Mouse (Mus musculus) Patski (cell line): ENCODE results near the gene Tnks2. TPM values are rescaled to one million over a fixed set of nuclear protein-coding genes. Genes with fewer than 3 reads are reported as not detected.

ENCODE experiments used
- ATAC-seq: fragments of 100-300 bp; one replicate; pipeline ENCODE4 v1.8.0; 2021
- CTCF ChIA-PET: fragments of 350-600 bp; sonication (Branson Sonifier 250); formaldehyde crosslinking; loops from one replicate; lab custom pipeline; 2022; ENCODE audit warnings: inconsistent platforms; lab: Charles Lee
- POLR2A ChIA-PET: fragments of 350-600 bp; sonication (Branson Sonifier 250); formaldehyde crosslinking; loops from one replicate; lab custom pipeline; 2022; ENCODE audit warnings: antibody characterized with exemption, inconsistent platforms; lab: Charles Lee
- DNase-seq: peaks from one replicate; pipeline ENCODE4 v3.0.0-alpha.2; 2011; ENCODE audit warnings: low read depth, low spot score
- H3K27me3 ChIP-seq: fragments of 371-371 bp; one replicate; pipeline ENCODE4 v1.5.1; 2021
- CTCF ChIP-seq: fragments of 100-300 bp; IDR thresholded peaks from one replicate; pipeline ENCODE4 v1.5.1; 2021
- in situ Hi-C: fragments of 300-500 bp; cut with MboI; formaldehyde crosslinking; loops from 3 replicates; pipeline ENCODE4 v1.11.1; 2018; ENCODE audit warnings: low pct_unique_long_range_greater_than_20kb, mixed read lengths
- polyA plus RNA-seq: library from polyadenylated mRNA; unstranded; gene quantifications from one replicate; pipeline ENCODE4 v1.2.3, GENCODE M21; 2021

The Tnks2 gene
- polyA plus RNA-seq, 1 experiment from 2014 or later, result 117 TPM

DNA sequence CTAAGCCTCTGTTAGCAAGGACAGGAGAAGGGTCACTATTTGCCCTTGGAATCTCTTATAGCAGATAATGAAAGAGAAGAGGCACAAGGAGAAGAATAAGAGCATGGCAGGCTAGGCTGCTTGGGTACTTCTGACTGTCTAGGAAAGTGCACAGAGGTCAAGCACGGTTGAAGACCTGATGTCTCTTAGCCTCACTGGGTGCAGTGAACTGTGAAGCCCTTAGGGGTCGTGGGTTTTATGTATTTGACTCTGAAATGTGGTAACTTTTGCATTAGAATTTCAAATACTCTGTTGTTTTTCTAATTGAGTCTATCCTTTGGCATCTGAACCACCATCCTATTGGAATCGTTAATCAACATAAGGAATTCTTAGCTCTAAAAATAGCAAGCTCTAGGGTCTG lies 53.7 kb downstream of the Tnks2 start:
- DNase-seq (no peak), ATAC-seq (no peak)
- no peaks in the 10 kb centered on the region for H3K27me3 ChIP-seq
- CTCF ChIA-PET, result interaction anchor here (1.3 to 1.6 kb wide), 3 partner anchors 22 to 35 kb away, joined by 3 to 4 read pairs (median 4); no protein-coding TSS in a partner anchor
- in situ Hi-C loops, result no loop called here
- TF ChIP-seq CTCF, result no peak
- POLR2A ChIA-PET, result no interaction called here

DNA sequence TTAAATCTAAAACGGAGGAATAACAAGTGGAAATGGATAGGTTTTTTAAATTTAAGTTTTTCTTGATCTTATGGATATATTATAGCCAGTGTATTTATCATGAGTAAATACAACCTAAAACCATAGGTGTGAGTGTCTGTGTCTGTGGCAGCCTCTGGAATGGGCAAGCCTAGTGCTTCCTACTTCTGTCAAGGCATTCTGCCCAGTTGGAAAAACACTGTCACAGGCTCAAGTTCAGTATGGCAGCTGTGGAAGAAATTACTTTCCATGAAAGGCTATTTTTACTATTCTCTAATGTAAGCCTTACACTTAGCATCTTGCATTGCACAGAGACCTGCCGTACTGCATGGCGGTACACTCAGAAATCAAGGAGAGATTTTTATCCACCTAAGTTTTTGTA lies 57.7 kb downstream of the Tnks2 start:
- no peaks in the 10 kb centered on the region for H3K27me3 ChIP-seq
- POLR2A ChIA-PET, result interaction anchor here (0.7 kb wide), 1 partner anchor 16 kb away, joined by 3 read pairs; no protein-coding TSS in a partner anchor
- no peak for ATAC-seq
- no peak for TF ChIP-seq CTCF
- DNase-seq, result no peak
- in situ Hi-C loops, result no loop called here
- CTCF ChIA-PET, result interaction anchor here (1.4 to 1.7 kb wide), 3 partner anchors 9 to 17 kb away, joined by 4 read pairs; no protein-coding TSS in a partner anchor

DNA sequence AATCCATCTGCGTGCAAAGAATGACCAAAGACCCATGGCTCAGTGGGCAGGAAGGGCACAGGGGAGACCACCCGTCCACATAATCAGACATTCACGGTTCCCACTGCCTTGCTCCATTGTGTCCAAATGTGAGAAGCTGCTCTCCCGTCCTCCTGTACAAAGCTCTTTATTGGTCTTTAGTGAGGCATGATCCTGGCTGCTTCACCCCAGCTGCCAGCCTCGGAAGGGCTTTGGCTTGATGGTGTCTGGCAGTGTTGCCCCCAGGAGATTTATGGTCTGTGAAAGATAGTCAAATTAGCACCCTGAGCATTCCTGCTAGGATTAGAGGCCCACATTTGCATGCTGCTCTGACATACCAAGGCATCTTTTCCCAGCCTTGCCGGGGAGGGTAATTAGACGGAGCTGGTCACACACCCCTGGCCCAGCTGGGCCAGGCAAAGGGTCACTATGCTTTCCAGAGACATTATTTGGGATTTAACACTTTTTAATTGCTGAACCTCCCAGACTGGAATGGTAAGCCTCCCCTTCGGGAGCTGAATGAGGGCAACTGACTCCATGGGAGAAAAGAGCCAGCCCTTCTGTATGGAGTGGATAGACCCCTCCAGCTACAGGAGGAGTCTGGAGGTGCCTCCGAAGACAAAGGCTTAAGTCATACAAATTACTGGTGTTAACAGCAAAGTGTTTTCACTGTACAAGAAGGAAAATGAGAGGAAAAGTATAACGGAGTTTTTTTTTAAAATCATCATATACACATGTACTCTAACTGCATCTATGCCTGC lies 62.9 kb downstream of the Tnks2 start:
- ChIA-PET POLR2A (interaction anchor here (0.6 kb wide), 1 partner anchor 24 kb away, joined by 3 read pairs; no protein-coding TSS in a partner anchor), CTCF (interaction anchor here (1.0 to 2.9 kb wide), 6 partner anchors 13 to 48 kb away, joined by 3 to 10 read pairs (median 4); partner anchors contain the start of gene Btaf1)
- no peaks in the 10 kb centered on the region for H3K27me3 ChIP-seq
- peak; percentile 47 for DNase-seq
- in situ Hi-C loops, result no loop called here
- TF ChIP-seq CTCF, result no peak
- ATAC-seq, result peak; percentile 59

DNA sequence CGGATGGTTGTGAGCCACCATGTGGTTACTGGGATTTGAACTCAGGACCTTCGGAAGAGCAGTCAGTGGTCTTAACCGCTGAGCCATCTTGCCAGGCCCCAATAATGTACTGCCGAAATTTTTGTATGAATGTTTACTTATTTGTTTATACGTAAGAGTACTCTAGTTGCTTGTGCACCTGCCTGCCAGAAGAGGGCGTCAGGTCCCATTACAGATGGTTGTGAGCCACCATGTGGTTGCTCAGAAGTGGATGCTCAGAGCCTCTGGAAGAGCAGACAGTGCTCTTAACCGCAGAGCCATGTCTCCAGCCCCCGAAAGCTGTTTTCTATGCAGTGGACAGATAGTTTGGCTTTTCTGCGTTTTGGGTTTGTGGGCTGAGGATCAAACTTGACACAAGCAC lies 63.7 kb downstream of the Tnks2 start:
- no peaks in the 10 kb centered on the region for H3K27me3 ChIP-seq
- ChIA-PET POLR2A (no interaction called here), CTCF (interaction anchor here (1.1 to 2.9 kb wide), 7 partner anchors 15 to 48 kb away, joined by 3 to 9 read pairs (median 4); partner anchors contain the start of gene Btaf1)
- ATAC-seq, result no peak
- no peak for DNase-seq
- in situ Hi-C loops, result no loop called here
- TF ChIP-seq CTCF, result peak; percentile 80

DNA sequence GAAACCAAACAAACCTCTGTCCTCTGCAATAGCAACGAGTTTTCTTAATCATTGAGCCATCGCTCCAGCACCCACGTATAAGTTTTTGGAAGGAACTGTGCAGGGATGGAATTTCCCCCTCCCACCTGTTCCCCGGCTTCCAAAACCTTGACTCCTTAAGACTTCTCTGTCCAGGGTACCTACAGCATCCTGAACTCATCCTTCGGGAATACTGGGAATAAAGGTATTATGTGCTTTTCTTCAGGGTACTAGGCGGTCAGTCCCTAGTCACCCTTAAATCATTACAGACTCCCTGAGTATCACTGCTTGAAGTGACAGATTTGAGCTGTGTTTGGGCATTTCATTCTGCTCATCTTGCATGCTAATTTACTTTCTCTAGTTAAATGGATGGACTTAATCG lies 69.3 kb downstream of the Tnks2 start:
- no peaks in the 10 kb centered on the region for H3K27me3 ChIP-seq
- ChIA-PET POLR2A (no interaction called here), CTCF (no interaction called here)
- DNase-seq, result no peak
- in situ Hi-C loops, result no loop called here
- no peak for TF ChIP-seq CTCF
- no peak for ATAC-seq

DNA sequence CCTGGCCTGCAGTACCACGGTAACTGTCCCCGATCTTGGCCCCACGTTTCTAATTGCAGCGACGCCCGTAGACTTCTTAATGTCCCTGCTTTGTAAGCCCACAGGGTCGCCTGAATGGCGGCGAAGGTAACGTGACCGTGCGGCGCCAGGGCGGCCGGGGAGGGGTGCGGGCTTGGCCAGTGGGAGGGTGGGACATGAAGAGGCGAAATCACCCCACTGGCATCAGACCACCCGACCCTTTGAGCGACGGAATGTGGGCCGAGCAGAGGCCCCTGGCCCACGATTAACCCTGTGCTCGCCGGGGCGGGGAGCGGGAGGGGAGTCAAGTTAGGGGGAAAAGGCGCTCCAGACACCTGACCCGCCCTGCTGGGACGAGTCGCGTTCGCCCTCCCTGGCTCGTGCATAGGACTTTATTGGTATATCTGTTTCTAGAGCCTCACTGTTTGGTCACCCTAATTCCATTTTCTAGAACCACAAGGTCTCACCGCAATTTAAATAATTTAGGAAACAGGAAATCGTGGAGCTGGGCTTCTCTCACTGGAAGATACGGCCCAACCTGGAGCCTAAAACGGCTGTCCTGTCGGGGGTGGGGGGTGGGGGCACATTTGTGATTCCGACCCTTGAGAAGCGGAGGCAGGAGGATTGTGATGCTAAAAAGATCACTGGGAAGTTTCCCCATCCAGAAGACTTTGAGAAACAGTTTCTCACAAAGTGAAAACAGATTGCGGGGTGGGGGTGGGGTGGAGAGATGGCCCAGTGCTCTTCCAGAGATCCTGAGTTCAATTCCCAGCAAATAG lies 70.4 kb downstream of the Tnks2 start:
- no peaks in the 10 kb centered on the region for H3K27me3 ChIP-seq
- no peak for TF ChIP-seq CTCF
- CTCF ChIA-PET, result no interaction called here
- ATAC-seq, result no peak
- in situ Hi-C loops, result no loop called here
- POLR2A ChIA-PET, result interaction anchor here (0.6 kb wide), 1 partner anchor 1164 kb away, joined by 4 read pairs; no protein-coding TSS in a partner anchor
- no peak for DNase-seq

DNA sequence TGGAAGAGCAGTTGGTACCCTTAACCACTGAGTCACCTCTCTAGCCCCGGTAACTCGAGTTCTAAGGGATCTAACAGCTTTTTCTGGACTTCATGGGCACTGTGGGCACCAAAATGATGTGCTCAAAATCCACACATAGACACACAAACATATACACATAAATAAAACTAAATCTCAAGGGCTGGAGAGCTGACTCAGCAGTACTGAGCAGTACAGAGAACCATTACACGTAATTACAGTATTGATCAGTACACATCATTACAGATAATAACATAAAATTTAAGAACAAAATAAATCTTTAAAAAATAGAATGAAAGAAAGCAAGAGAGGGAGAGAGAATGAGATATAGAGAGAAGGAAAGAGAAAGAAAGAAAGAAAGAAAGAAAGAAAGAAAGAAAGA lies 75.1 kb downstream of the Tnks2 start:
- CTCF ChIA-PET, result interaction anchor here (1.0 to 2.4 kb wide), 4 partner anchors 8 to 70 kb away, joined by 3 to 9 read pairs (median 7); partner anchors contain the start of gene Fgfbp3
- DNase-seq, result no peak
- no peaks in the 10 kb centered on the region for H3K27me3 ChIP-seq
- in situ Hi-C loops, result no loop called here
- POLR2A ChIA-PET, result no interaction called here
- ATAC-seq, result no peak
- peak; percentile 18 for TF ChIP-seq CTCF

DNA sequence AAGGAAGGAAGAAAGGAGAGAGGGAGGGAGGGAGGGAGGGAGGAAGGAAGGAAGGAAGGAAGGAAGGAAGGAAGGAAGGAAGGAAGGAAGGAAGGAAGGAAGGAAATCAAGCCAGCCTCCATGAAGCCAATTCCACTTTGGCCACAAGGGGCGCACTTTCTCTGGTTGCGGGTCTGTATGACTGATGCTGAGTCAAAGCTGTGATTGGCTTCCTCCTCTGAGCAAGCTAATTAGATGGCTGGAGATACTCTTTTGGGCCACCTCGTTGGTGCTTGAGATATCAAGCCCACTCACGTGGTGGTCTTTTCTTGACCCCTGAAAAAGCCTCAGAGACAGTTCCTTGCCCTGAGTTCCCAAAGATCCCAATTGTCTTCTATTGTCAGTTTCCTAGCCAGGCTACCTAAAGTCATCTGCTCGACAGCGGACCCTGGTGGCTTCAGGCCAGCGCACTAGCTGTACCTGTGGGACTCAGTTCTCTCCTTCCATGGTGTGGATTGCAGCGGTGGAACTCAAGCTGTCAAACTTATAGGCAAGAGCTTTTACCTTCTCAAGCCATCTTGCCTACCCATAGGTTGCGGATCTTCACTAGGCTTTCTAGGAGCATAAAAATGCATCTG lies 75.8 kb downstream of the Tnks2 start:
- POLR2A ChIA-PET, result interaction anchor here (0.6 kb wide), 2 partner anchors 22 to 23 kb away, joined by 3 to 7 read pairs; no protein-coding TSS in a partner anchor
- ATAC-seq, result peak; percentile 93
- no peak for DNase-seq
- in situ Hi-C loops, result no loop called here
- peak; percentile 85 for TF ChIP-seq CTCF
- no peaks in the 10 kb centered on the region for H3K27me3 ChIP-seq
- CTCF ChIA-PET, result interaction anchor here (0.5 to 2.4 kb wide), 11 partner anchors 9 to 215 kb away, joined by 3 to 9 read pairs (median 4); partner anchors contain the start of gene Fgfbp3

DNA sequence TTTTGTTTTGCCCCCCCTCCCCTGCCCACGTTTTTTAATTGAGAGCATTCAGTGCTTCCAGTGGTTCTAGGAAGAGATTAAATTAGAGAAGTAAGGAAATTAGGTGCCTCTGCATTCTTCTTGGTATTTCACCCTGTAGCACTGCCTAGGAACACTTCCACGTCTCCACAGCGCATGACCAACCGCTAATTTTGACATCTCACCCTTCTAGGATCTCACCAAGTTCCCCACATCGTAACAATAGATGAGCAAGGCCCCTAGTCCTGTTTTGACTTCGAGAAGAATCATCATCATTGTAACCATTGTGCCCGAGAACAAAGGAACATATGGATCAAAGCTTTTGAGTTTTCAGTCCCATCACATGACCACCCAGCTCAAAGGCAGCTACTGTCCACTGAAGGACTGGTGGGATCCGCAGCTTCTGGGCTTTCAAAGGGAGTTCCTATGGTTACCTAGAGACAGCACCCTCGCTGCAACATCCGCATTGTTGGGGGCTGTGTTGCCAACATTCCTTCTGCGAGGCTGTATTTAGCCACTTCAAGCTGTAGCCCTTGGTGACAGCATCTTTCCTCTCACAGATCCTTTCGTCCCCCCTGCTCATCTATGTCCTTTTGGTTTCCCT lies 76.5 kb downstream of the Tnks2 start:
- no peaks in the 10 kb centered on the region for H3K27me3 ChIP-seq
- CTCF ChIA-PET, result interaction anchor here (0.9 to 2.4 kb wide), 7 partner anchors 8 to 216 kb away, joined by 3 to 9 read pairs (median 4); partner anchors contain the start of gene Fgfbp3

More for the DNA sequence above, 76.5 kb downstream of the Tnks2 start:
- POLR2A ChIA-PET, result interaction anchor here (0.6 kb wide), 2 partner anchors 21 to 83 kb away, joined by 3 to 7 read pairs; no protein-coding TSS in a partner anchor
- ATAC-seq, result no peak
- no peak for DNase-seq
- in situ Hi-C loops, result no loop called here
- TF ChIP-seq CTCF, result no peak
